Mouse (Mus musculus): Measurements from ENCODE around the gene Evx2. TPM values are rescaled to one million over a fixed set of nuclear protein-coding genes. Genes with fewer than 3 reads are reported as not detected.

Gene Evx2
- polyA plus RNA-seq, 1 experiment from 2014 or later: 1.3 TPM

GRCm38 (mm10) chr2:74658667-74659371 lies 538 bp downstream of the Evx2 start:
- no peaks in the 10 kb centered on the region for H3K9me3 ChIP-seq (ENCODE audit: control insufficient read depth, low read length)
- under 1% methylated on average over 47 of the region's 47 CpGs for WGBS
- ATAC-seq (ENCODE audit: low FRiP score): no peak
- peak overlapping the region; percentile 33 for H3K4me3 ChIP-seq (replicated peaks; ENCODE audit: low read length)
- DNase-seq (ENCODE audit: low spot score): peak; percentile 40
- no peaks in the 10 kb centered on the region for H3K36me3 ChIP-seq (replicated peaks; ENCODE audit: control insufficient read depth, insufficient read depth)
- H3K27me3 ChIP-seq (ENCODE audit: control insufficient read depth, insufficient read depth, low read length): peaks cover 94% of the 10 kb centered on the region
- H3K4me2 ChIP-seq (replicated peaks): peak overlapping the region; percentile 26
- H3K27ac ChIP-seq: peak overlapping the region; percentile 76
- H3K9ac ChIP-seq: peak overlapping the region; percentile 54
- H3K4me1 ChIP-seq (replicated peaks; ENCODE audit: control insufficient read depth, insufficient read depth, low read length): peaks cover 5% of the 10 kb centered on the region; the same call in 1 of the 2 replicates

DNA sequence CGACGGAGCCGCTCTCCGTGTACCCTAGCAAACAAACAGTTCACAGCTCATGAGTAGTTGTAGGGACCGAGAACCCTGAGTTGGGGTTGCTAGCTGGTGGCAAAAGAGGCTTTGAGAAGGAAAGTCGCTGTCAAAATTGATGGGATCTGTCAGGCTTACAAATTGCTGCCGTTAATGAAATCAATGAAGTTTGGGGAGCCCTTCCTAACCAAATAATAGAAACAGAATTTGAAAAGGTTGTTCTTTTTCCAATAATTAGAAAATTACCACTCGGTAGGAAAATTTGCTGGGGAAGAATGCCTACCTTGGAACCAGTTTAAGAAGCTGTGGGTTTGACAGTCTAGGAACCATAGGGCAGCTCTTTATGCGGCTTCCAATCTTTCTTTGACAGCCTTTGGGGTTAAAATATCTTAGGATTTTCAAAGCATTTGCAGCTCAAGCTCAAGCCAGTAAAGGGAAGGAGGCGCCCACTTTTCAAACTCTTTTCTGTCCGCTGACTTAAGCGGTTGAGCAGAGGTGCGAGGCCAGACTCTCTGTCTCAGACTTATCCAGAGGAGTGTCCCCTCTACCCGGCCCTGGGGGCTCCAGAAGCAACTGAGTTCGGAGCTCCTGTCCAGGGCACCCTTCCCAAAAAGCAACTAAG lies 1.2 kb downstream of the Evx2 start:
- Histone ChIP-seq H3K27me3 (ENCODE audit: control insufficient read depth, insufficient read depth, low read length) (peaks cover 89% of the 10 kb centered on the region), H3K27ac (peak overlapping the region; percentile 76), H3K4me1 (replicated peaks; ENCODE audit: control insufficient read depth, insufficient read depth, low read length) (peaks cover 5% of the 10 kb centered on the region; the same call in 1 of the 2 replicates), H3K4me2 (replicated peaks) (peak overlapping the region; percentile 26), H3K9me3 (ENCODE audit: control insufficient read depth, low read length) (no peaks in the 10 kb centered on the region), H3K36me3 (replicated peaks; ENCODE audit: control insufficient read depth, insufficient read depth) (no peaks in the 10 kb centered on the region), H3K4me3 (replicated peaks; ENCODE audit: low read length) (peak overlapping the region; percentile 33), H3K9ac (peak overlapping the region; percentile 54)
- ATAC-seq (ENCODE audit: low FRiP score) (no peak), DNase-seq (ENCODE audit: low spot score) (peak; percentile 38)
- 2% methylated on average over 15 of the region's 15 CpGs for WGBS

DNA sequence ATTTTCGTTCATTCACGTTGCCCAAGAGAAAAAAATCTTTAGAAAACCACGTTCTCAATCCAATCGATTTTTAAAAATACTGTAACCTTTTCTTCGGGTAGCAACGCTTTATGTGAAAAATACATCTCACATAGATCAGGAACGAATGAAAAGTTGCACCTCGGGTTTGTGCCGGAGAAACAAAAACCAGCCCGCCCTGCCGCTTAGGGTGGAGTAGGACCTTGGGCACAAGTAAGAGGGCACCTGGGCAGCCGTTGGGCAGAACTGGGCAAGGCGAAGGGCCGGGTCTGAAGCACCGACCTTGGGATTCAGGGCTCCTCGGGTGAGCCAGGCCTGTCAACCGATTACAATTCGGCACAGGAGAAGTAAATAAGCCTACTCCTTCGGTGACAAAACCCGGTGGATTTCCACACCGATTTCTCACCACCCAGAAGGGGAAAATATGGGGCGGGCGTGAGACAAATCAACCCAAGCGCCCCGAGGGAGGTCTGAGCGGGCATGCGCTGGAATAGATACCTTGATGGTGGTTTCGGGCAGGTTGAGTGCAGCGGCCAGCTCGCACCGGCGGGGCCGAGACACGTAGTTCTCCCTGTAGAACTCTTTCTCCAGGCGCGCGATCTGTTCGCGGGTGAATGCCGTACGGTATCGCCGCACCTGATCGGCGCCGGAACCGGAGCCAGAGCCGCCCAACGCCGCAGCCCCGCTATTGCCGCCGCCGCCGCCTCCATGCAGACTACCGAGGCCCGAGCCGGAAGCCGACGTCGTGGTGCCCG lies 1.9 kb downstream of the Evx2 start:
- H3K4me2 ChIP-seq (replicated peaks): peak overlapping the region; percentile 19; the same call in 1 of the 2 replicates
- peaks cover 88% of the 10 kb centered on the region for H3K27me3 ChIP-seq (ENCODE audit: control insufficient read depth, insufficient read depth, low read length)
- H3K27ac ChIP-seq: peak overlapping the region; percentile 76
- WGBS: 4% methylated on average over 62 of the region's 62 CpGs
- DNase-seq (ENCODE audit: low spot score): peak; percentile 51
- ATAC-seq (ENCODE audit: low FRiP score): no peak
- H3K4me3 ChIP-seq (replicated peaks; ENCODE audit: low read length): peak overlapping the region; percentile 33
- peak overlapping the region; percentile 54 for H3K9ac ChIP-seq
- H3K36me3 ChIP-seq (replicated peaks; ENCODE audit: control insufficient read depth, insufficient read depth): no peaks in the 10 kb centered on the region
- H3K4me1 ChIP-seq (replicated peaks; ENCODE audit: control insufficient read depth, insufficient read depth, low read length): peaks cover 5% of the 10 kb centered on the region; the same call in 1 of the 2 replicates
- no peaks in the 10 kb centered on the region for H3K9me3 ChIP-seq (ENCODE audit: control insufficient read depth, low read length)

DNA sequence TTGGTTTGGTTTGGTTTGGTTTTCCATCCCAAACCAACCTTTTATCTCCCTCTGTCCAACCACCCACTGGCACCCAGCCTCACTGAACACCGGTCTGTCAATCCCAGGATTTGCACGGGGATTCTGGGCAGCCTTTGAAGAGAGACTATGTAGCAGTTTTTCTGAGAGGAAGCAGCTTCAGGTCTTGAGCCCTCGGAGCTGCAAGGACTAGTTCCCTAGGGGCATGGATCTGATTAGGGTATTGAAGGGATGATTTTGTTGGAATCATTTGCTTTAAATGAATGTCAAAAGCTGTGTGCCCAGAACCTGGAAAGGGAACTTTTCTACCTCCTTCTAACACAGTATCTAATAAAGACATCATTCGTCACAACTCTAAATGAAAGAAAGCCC lies 2.7 kb downstream of the Evx2 start:
- Histone ChIP-seq H3K27me3 (ENCODE audit: control insufficient read depth, insufficient read depth, low read length) (peaks cover 88% of the 10 kb centered on the region), H3K4me3 (replicated peaks; ENCODE audit: low read length) (peak overlapping the region; percentile 33), H3K9me3 (ENCODE audit: control insufficient read depth, low read length) (no peaks in the 10 kb centered on the region), H3K4me2 (replicated peaks) (peak overlapping the region; percentile 52), H3K36me3 (replicated peaks; ENCODE audit: control insufficient read depth, insufficient read depth) (no peaks in the 10 kb centered on the region), H3K4me1 (replicated peaks; ENCODE audit: control insufficient read depth, insufficient read depth, low read length) (peaks cover 5% of the 10 kb centered on the region; the same call in 1 of the 2 replicates), H3K27ac (peak overlapping the region; percentile 66; the same call in 1 of the 2 replicates), H3K9ac (0 out of 2 replicates have a peak overlapping the region, but pooled peaks have one; percentile 46)
- peak; percentile 39 for DNase-seq (ENCODE audit: low spot score)
- no peak for ATAC-seq (ENCODE audit: low FRiP score)
- WGBS: 3% methylated on average over 4 of the region's 4 CpGs

GRCm38 (mm10) chr2:74655821-74656631 lies 3.3 kb downstream of the Evx2 start:
- Histone ChIP-seq H3K4me2 (replicated peaks) (peak overlapping the region; percentile 52), H3K27me3 (ENCODE audit: control insufficient read depth, insufficient read depth, low read length) (peaks cover 88% of the 10 kb centered on the region), H3K4me3 (replicated peaks; ENCODE audit: low read length) (peak overlapping the region; percentile 33), H3K27ac (peak overlapping the region; percentile 66), H3K4me1 (replicated peaks; ENCODE audit: control insufficient read depth, insufficient read depth, low read length) (peaks cover 5% of the 10 kb centered on the region; the same call in 1 of the 2 replicates), H3K9ac (peak overlapping the region; percentile 46; the same call in 1 of the 2 replicates), H3K36me3 (replicated peaks; ENCODE audit: control insufficient read depth, insufficient read depth) (no peaks in the 10 kb centered on the region), H3K9me3 (ENCODE audit: control insufficient read depth, low read length) (no peaks in the 10 kb centered on the region)
- WGBS: under 1% methylated on average over 63 of the region's 69 CpGs
- DNase-seq (ENCODE audit: low spot score) (peak; percentile 55), ATAC-seq (ENCODE audit: low FRiP score) (peak; percentile 27; the same call in 1 of the 2 replicates)

GRCm38 (mm10) chr2:74655420-74655781 lies 4.0 kb downstream of the Evx2 start:
- H3K36me3 ChIP-seq (replicated peaks; ENCODE audit: control insufficient read depth, insufficient read depth): no peaks in the 10 kb centered on the region
- no peaks in the 10 kb centered on the region for H3K9me3 ChIP-seq (ENCODE audit: control insufficient read depth, low read length)
- H3K27ac ChIP-seq: peak overlapping the region; percentile 66
- no peak for ATAC-seq (ENCODE audit: low FRiP score)
- peak overlapping the region; percentile 33 for H3K4me3 ChIP-seq (replicated peaks; ENCODE audit: low read length)
- peak overlapping the region; percentile 46; the same call in 1 of the 2 replicates for H3K9ac ChIP-seq
- H3K27me3 ChIP-seq (ENCODE audit: control insufficient read depth, insufficient read depth, low read length): peaks cover 88% of the 10 kb centered on the region
- H3K4me2 ChIP-seq (replicated peaks): peak overlapping the region; percentile 52
- H3K4me1 ChIP-seq (replicated peaks; ENCODE audit: control insufficient read depth, insufficient read depth, low read length): peaks cover 5% of the 10 kb centered on the region; the same call in 1 of the 2 replicates
- no peak for DNase-seq (ENCODE audit: low spot score)
- under 1% methylated on average over 46 of the region's 47 CpGs for WGBS

DNA sequence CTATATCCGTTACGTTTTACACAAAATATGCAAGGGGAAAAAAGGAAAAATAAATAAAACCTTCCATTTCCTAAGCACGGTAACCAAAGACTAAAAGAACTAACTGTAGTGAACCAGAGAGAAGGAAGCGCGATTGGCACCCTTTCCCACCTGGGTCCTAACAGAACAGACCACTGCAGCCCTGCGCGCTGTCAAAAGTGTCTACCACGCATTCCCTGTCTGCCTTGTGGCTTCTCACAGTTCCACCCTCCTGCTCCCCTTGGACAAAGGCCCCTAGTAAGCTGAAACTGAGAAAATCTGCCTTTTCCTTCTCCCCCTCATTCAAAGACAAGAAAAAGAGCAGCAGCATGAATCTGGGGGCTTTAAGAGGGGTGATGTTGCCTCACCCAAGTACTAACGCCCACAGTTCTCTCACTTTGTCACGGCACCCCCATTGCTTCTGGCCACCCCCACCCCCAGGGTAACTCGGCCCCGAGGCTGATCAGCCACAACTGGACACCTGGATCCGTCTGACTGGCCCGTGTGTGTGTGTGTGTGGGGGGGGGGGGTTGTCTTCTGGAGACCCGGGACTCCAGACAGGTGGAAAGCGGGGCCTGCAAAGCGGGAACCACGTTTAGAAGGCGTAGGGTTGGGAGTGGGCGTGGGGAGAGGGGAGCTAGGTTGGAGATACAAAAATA lies 4.5 kb downstream of the Evx2 start:
- DNase-seq (ENCODE audit: low spot score): peak; percentile 23
- Histone ChIP-seq H3K4me3 (replicated peaks; ENCODE audit: low read length) (peak overlapping the region; percentile 33), H3K9ac (peak overlapping the region; percentile 1; the same call in 1 of the 2 replicates), H3K27ac (0 out of 2 replicates have a peak overlapping the region, but pooled peaks have one; percentile 66), H3K4me1 (replicated peaks; ENCODE audit: control insufficient read depth, insufficient read depth, low read length) (peaks cover 5% of the 10 kb centered on the region; the same call in 1 of the 2 replicates), H3K4me2 (replicated peaks) (peak overlapping the region; percentile 52), H3K36me3 (replicated peaks; ENCODE audit: control insufficient read depth, insufficient read depth) (no peaks in the 10 kb centered on the region), H3K9me3 (ENCODE audit: control insufficient read depth, low read length) (no peaks in the 10 kb centered on the region), H3K27me3 (ENCODE audit: control insufficient read depth, insufficient read depth, low read length) (peaks cover 88% of the 10 kb centered on the region)
- 5% methylated on average over 16 of the region's 20 CpGs for WGBS
- no peak for ATAC-seq (ENCODE audit: low FRiP score)
